Mouse (Mus musculus) heart, adult 2 months (tissue): ENCODE measurements around the gene Asah2. TPM values are rescaled to one million over a fixed set of nuclear protein-coding genes. Genes with fewer than 3 reads are reported as not detected.
A peak's percentile ranks its signal among the peaks of the same experiment; 100 is the strongest.

Experiments
- DNase-seq, 2 experiments: peaks; one replicate each; pipeline ENCODE4 v3.0.0; 2021
- H3K27ac ChIP-seq: fragments of 200-600 bp; 2 replicates; pipeline ENCODE4 v1.8.1; 2022
- H3K27me3 ChIP-seq: fragments of 200-500 bp; 2 replicates; pipeline ENCODE4 v1.6.1; 2012; ENCODE audit warnings: mild to moderate bottlenecking, low read length, inconsistent platforms, mixed read lengths; ENCODE audit not compliant: control insufficient read depth, insufficient read depth
- H3K36me3 ChIP-seq: fragments of 200-500 bp; 2 replicates; pipeline ENCODE4 v1.6.1; 2012; ENCODE audit warnings: low read length, inconsistent platforms; ENCODE audit not compliant: control insufficient read depth, insufficient read depth
- H3K4me1 ChIP-seq: fragments of 200-500 bp; 2 replicates; pipeline ENCODE4 v1.6.1; 2011; ENCODE audit warnings: low read length; ENCODE audit not compliant: control insufficient read depth, insufficient read depth
- H3K4me3 ChIP-seq: fragments of 200-600 bp; 2 replicates; pipeline ENCODE4 v1.8.1; 2022
- H3K79me2 ChIP-seq: fragments of 200-500 bp; replicated peaks from 2 replicates; pipeline ENCODE4 v1.6.1; 2012; ENCODE audit warnings: mild to moderate bottlenecking, inconsistent platforms, low read length, moderate library complexity, mixed read lengths; ENCODE audit not compliant: control insufficient read depth, insufficient read depth
- H3K9ac ChIP-seq: fragments of 200-500 bp; 2 replicates; pipeline ENCODE4 v1.6.1; 2012; ENCODE audit warnings: low read depth, mild to moderate bottlenecking, control low read depth, inconsistent platforms, low read length, mixed read lengths
- CTCF ChIP-seq: fragments of 200-600 bp; IDR thresholded peaks from 2 replicates; pipeline ENCODE4 v1.8.1; 2022; ENCODE audit warnings: antibody characterized with exemption, mild to moderate bottlenecking, moderate library complexity
- EP300 ChIP-seq: fragments of 200-500 bp; IDR thresholded peaks from 2 replicates; pipeline ENCODE4 v1.6.1; 2011; ENCODE audit warnings: low read depth, low read length, control low read depth; ENCODE audit not compliant: insufficient read depth
- POLR2A ChIP-seq: fragments of 200-500 bp; IDR thresholded peaks from 2 replicates; pipeline ENCODE4 v1.6.1; 2011; ENCODE audit warnings: mild to moderate bottlenecking, low read depth, low read length, control low read depth; ENCODE audit not compliant: insufficient read depth
- WGBS: fragments of 180-500 bp; shearing (Covaris S2); methylation state at CpG from one replicate; pipeline ENCODE4 v1.1.7; 2018; 5-methylcytosine and 5-hydroxymethylcytosine counted together
- intact Hi-C: fragments of 180-260 bp; cut with DNase I; formaldehyde crosslinking; loops from one replicate; pipeline ENCODE4 v1.15.1; 2025
- polyA plus RNA-seq: library from polyadenylated mRNA; depleted of rRNA; stranded (reverse); fragments of >200 nt; gene quantifications from 2 replicates; pipeline ENCODE4 v1.2.3, GENCODE M21; 2012
- total RNA-seq, 2 experiments: library from RNA; stranded (reverse); gene quantifications; 2 replicates each; pipeline ENCODE4 v1.2.3; 2021

The Asah2 gene
- total and polyA plus RNA-seq, 3 experiments: 5.9 to 13.4 (median 12.6) TPM

- Histone ChIP-seq H3K79me2 (no peaks in the 10 kb centered on the region), H3K27me3 (no peaks in the 10 kb centered on the region), H3K9ac (no peak overlapping the region), H3K4me1 (no peaks in the 10 kb centered on the region), H3K4me3 (no peak overlapping the region), H3K36me3 (no peaks in the 10 kb centered on the region), H3K27ac (no peak overlapping the region)
- 48% methylated on average over 5 of the region's 5 CpGs for WGBS
- TF ChIP-seq CTCF: peak; percentile 61
- no peak for TF ChIP-seq EP300
- intact Hi-C loops: loop anchor here (2.0 to 10.0 kb wide), 3 partner anchors 213 to 1303 kb away; no protein-coding TSS in a partner anchor
- DNase-seq: no peak
Measured at GRCm38 (mm10) chr19:31967933-31968532, 140.0 kb downstream of the Asah2 start.

GRCm38 (mm10) chr19:31963147-31963546, 144.9 kb downstream of the Asah2 start:
- intact Hi-C loops: loop anchor here (10.0 kb wide), 2 partner anchors 208 to 1298 kb away; no protein-coding TSS in a partner anchor
- no peak overlapping the region for H3K4me3 ChIP-seq
- 45% methylated on average over 3 of the region's 3 CpGs for WGBS
- no peaks in the 10 kb centered on the region for H3K4me1 ChIP-seq
- DNase-seq: no peak
- H3K9ac ChIP-seq: no peak overlapping the region
- TF ChIP-seq POLR2A (no peak), CTCF (no peak), EP300 (no peak)
- no peaks in the 10 kb centered on the region for H3K79me2 ChIP-seq
- H3K27me3 ChIP-seq: no peaks in the 10 kb centered on the region
- H3K36me3 ChIP-seq: no peaks in the 10 kb centered on the region
- no peak overlapping the region for H3K27ac ChIP-seq

- no peak for DNase-seq
- no peaks in the 10 kb centered on the region for H3K79me2 ChIP-seq
- H3K4me3 ChIP-seq: no peak overlapping the region
- no peak overlapping the region for H3K27ac ChIP-seq
- intact Hi-C loops: loop anchor here (10.0 kb wide), 2 partner anchors 206 to 1296 kb away; no protein-coding TSS in a partner anchor
- TF ChIP-seq CTCF (no peak), POLR2A (no peak), EP300 (no peak)
- 97% methylated on average over 2 of the region's 2 CpGs for WGBS
- H3K4me1 ChIP-seq: no peaks in the 10 kb centered on the region
- H3K9ac ChIP-seq: no peak overlapping the region
- no peaks in the 10 kb centered on the region for H3K36me3 ChIP-seq
- no peaks in the 10 kb centered on the region for H3K27me3 ChIP-seq
Measured at GRCm38 (mm10) chr19:31960434-31960833, 147.6 kb downstream of the Asah2 start.

- DNase-seq: no peak
- no peak for TF ChIP-seq POLR2A
- TF ChIP-seq CTCF: no peak
- TF ChIP-seq EP300: no peak
- no peak overlapping the region for H3K27ac ChIP-seq
- intact Hi-C loops: no loop called here
- no peak overlapping the region for H3K9ac ChIP-seq
- WGBS: 52% methylated on average over 2 of the region's 2 CpGs
- no peaks in the 10 kb centered on the region for H3K79me2 ChIP-seq
- H3K27me3 ChIP-seq: no peaks in the 10 kb centered on the region
- H3K4me3 ChIP-seq: no peak overlapping the region
- H3K36me3 ChIP-seq: no peaks in the 10 kb centered on the region
- H3K4me1 ChIP-seq: no peaks in the 10 kb centered on the region
Measured at GRCm38 (mm10) chr19:31956359-31956758, 151.7 kb downstream of the Asah2 start.

GRCm38 (mm10) chr19:31954696-31955095, 153.3 kb downstream of the Asah2 start:
- TF ChIP-seq POLR2A (no peak), EP300 (no peak), CTCF (no peak)
- 87% methylated on average over 4 of the region's 4 CpGs for WGBS
- Histone ChIP-seq H3K4me3 (no peak overlapping the region), H3K36me3 (no peaks in the 10 kb centered on the region), H3K27me3 (no peaks in the 10 kb centered on the region), H3K27ac (no peak overlapping the region), H3K4me1 (no peaks in the 10 kb centered on the region), H3K9ac (no peak overlapping the region), H3K79me2 (no peaks in the 10 kb centered on the region)
- intact Hi-C loops: no loop called here
- DNase-seq: no peak

- H3K27me3 ChIP-seq: no peaks in the 10 kb centered on the region
- H3K36me3 ChIP-seq: no peaks in the 10 kb centered on the region
- H3K4me3 ChIP-seq: no peak overlapping the region
- no peaks in the 10 kb centered on the region for H3K4me1 ChIP-seq
- TF ChIP-seq EP300 (no peak), POLR2A (no peak), CTCF (no peak)
- intact Hi-C loops: no loop called here
- H3K79me2 ChIP-seq: no peaks in the 10 kb centered on the region
- no peak for DNase-seq
- no peak overlapping the region for H3K9ac ChIP-seq
- no peak overlapping the region for H3K27ac ChIP-seq
- 85% methylated on average over 4 of the region's 4 CpGs for WGBS
Measured at GRCm38 (mm10) chr19:31954267-31954666, 153.7 kb downstream of the Asah2 start.
